Mouse (Mus musculus) olfactory bulb, adult 2 months (tissue): ENCODE measurements around the gene 0610030E20Rik.

Experiments used
- CTCF ChIP-seq: fragments of 200-500 bp; IDR thresholded peaks from 2 replicates; pipeline ENCODE4 v1.5.1; 2012; ENCODE audit warnings: low read depth, mild to moderate bottlenecking, low read length, moderate library complexity; ENCODE audit not compliant: insufficient read depth
- POLR2A ChIP-seq: fragments of 200-500 bp; IDR thresholded peaks from 2 replicates; pipeline ENCODE4 v1.6.1; 2012; ENCODE audit warnings: mild to moderate bottlenecking, low read depth, low read length, moderate library complexity; ENCODE audit not compliant: insufficient read depth

GRCm38 (mm10) chr6:72370091-72370490, 23.0 kb downstream of the 0610030E20Rik start:
- TF ChIP-seq CTCF: no peak
- TF ChIP-seq POLR2A: no peak
